Mouse (Mus musculus) heart, embryonic 10.5 days (tissue): ENCODE measurements around the gene Gtf2f1. TPM values are rescaled to one million over a fixed set of nuclear protein-coding genes. Genes with fewer than 3 reads are reported as not detected.
"Not testable (repeated sequence)": the region's sequence is repeated elsewhere in the genome, so short reads cannot be mapped to it uniquely, and the experiment has no call there.

Experiments used
- DNase-seq: peaks from one replicate; pipeline ENCODE4 v3.0.0-alpha.2; 2017; ENCODE audit warnings: low spot score
- H3K27ac ChIP-seq: fragments of 300-500 bp; sonication (generic); 2 replicates; pipeline ENCODE4 v1.5.1; 2016; ENCODE audit warnings: mild to moderate bottlenecking
- H3K27me3 ChIP-seq: fragments of 300-500 bp; sonication (generic); 2 replicates; pipeline ENCODE4 v1.6.1; 2016; ENCODE audit warnings: mild to moderate bottlenecking; ENCODE audit not compliant: poor library complexity, insufficient read depth, severe bottlenecking
- H3K36me3 ChIP-seq: fragments of 300-500 bp; sonication (generic); 2 replicates; pipeline ENCODE4 v1.6.1; 2016; ENCODE audit warnings: mild to moderate bottlenecking, moderate library complexity
- H3K4me1 ChIP-seq: fragments of 300-500 bp; sonication (generic); 2 replicates; pipeline ENCODE4 v1.6.1; 2016; ENCODE audit warnings: mild to moderate bottlenecking
- H3K4me3 ChIP-seq: fragments of 300-500 bp; sonication (generic); 2 replicates; pipeline ENCODE4 v1.5.1; 2016; ENCODE audit warnings: mild to moderate bottlenecking, moderate library complexity
- H3K9me3 ChIP-seq: fragments of 300-500 bp; sonication (generic); 2 replicates; pipeline ENCODE4 v1.6.1; 2016; ENCODE audit warnings: mild to moderate bottlenecking, moderate library complexity
- WGBS: fragments of 180-500 bp; shearing (Covaris S2); methylation state at CpG from one replicate; pipeline ENCODE4 v1.1.7; 2016; 5-methylcytosine and 5-hydroxymethylcytosine counted together
- polyA plus RNA-seq: library from polyadenylated mRNA; unstranded; fragments of >200 nt; fragmentation: Nextera tagmentation; extraction: Ambion mirVana; gene quantifications from 2 replicates; pipeline ENCODE4 v1.2.1, GENCODE M21; 2016

Gene Gtf2f1
- 39.4 and 56.0 TPM in 2 replicates for polyA plus RNA-seq

DNA sequence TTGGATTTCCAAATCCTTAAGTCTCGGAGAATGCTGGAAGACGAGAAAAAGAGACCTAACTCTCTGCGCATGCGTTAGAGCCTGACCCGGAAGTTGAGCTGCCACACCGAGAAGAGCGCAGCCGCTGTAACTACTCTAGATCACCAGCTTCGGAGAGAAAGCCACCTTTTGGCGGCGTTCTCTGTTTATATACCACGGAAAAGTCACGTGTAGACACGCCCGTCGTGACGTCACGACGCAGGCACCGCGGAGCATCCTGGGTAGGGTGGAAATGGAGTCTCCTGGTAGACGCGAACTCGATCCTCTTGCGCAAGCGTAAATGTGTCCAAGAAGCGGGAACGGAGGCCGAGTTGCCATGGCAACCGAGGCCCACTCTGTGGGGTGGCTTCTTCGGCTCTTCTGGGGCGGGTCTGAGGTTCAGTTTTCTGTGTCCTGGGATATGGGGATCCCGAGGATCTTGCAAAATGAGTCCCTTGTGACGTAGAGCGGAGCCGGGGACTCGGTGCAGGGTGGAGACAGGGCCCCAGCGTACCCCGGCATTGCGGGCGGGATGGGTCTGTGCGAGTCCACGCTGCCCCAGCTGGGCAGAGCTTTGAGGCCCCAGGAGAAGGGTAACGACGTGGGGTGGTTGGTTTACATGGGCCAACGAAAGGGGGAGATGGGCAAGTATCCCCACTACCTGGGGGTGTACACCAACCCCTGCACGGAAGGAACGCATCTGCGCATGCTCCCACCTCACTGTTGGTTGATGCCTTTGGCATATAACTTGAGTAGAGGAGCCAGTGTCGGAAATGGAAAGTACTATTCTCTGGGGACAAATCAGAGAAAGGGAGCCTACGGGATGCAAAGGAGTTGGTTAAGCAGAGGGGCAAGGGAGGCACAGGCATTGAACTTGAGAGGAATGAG is at the start of gene Gtf2f1, which contains the start of gene Gm17949:
TSS of gene Gtf2f1 (minus strand) at position 53 of the 906 bp plus-strand sequence.
TSS of gene Gm17949 (plus strand) at position 234 of the 906 bp plus-strand sequence.
- peak; percentile 99 for DNase-seq
- Histone ChIP-seq H3K9me3 (no peaks in the 10 kb centered on the region), H3K36me3 (peaks cover 30% of the 10 kb centered on the region), H3K27me3 (no peaks in the 10 kb centered on the region), H3K4me3 (peak within 1 kb of the TSS; percentile 88), H3K27ac (peak within 1 kb of the TSS; percentile 94), H3K4me1 (peaks cover 20% of the 10 kb centered on the region)
- WGBS, result 1% methylated on average over 51 of the region's 51 CpGs

DNA sequence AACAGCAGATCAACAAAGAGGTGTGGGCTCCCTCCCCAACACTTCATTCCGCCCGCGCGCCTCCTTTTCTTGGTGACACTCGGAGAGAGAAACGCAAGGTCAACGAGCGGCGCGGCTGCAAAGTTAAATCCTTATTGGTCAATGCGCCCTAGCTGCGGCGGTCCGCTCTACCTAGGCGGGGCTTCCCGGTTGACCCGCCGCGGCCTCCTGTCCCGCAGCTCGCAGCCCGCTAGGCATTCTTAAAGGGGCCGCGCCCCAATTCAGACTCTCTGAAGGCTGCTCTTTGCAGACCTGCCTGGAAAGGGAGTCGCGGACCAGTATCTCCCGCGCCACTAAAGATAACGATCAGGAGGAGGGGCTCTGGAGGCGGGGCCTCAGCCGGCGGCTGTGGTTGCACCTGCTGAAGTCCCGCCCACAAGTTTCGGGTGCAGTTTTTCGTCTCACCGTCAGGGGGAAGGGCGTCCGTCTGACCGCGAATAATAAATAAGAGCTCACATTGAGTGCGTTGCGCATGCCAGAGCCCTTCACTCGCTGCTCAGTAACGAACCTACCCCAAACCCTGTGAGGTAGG is 49.2 kb upstream of the Gtf2f1 start:
- peak; percentile 97 for DNase-seq
- H3K4me1 ChIP-seq, result peaks cover 35% of the 10 kb centered on the region
- peak overlapping the region; percentile 88 for H3K4me3 ChIP-seq
- peaks cover 11% of the 10 kb centered on the region for H3K36me3 ChIP-seq
- peak overlapping the region; percentile 88 for H3K27ac ChIP-seq
- peaks cover 52% of the 10 kb centered on the region for H3K27me3 ChIP-seq
- WGBS, result under 1% methylated on average over 44 of the region's 44 CpGs
- H3K9me3 ChIP-seq, result no peaks in the 10 kb centered on the region

GRCm38 (mm10) chr17:57059486-57059977 is 48.4 kb upstream of the Gtf2f1 start, which contains the start of gene Slc25a23:
Gene Slc25a23, minus strand, starts transcription at chr17:57059863.
- H3K4me1 ChIP-seq, result peaks cover 35% of the 10 kb centered on the region
- H3K27me3 ChIP-seq, result peaks cover 44% of the 10 kb centered on the region
- H3K36me3 ChIP-seq, result peaks cover 18% of the 10 kb centered on the region
- DNase-seq, result peak; percentile 93
- peak within 1 kb of the TSS; percentile 88 for H3K27ac ChIP-seq
- under 1% methylated on average over 33 of the region's 45 CpGs for WGBS
- peak within 1 kb of the TSS; percentile 88 for H3K4me3 ChIP-seq
- H3K9me3 ChIP-seq, result no peaks in the 10 kb centered on the region

DNA sequence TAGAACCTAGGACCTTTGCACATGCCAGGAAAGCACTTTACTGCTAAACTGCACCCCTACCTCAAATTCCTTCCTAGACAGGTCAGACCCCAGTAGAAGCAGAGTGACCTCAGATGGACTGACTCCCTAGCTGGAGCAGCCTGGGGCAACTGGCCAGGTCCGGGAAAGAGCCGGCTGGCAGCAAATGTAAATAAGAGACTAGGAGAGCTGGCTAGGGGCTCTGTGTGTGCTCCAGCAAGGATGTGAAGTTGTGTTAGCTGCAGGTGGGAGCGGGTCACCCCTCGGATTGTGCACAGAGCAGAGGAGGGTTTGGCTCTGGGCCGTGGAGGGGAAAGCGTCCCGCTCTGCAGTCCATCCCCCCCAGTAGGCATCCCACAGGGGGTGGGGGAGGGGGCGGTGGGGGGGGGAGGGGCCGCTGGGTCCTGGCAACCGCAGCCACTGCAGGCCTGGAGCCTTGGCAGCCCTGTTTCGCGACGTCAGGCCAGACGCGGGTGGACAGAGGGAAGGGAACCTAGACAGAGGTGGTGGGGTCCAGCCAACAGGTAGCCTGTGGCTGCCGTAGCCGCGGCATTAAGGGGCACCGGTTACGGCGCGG is 47.9 kb upstream of the Gtf2f1 start, which contains the start of gene Crb3:
TSS of gene Crb3 (plus strand) at position 215 of the 595 bp plus-strand sequence.
- 1% methylated on average over 20 of the region's 22 CpGs for WGBS
- Histone ChIP-seq H3K9me3 (no peaks in the 10 kb centered on the region), H3K36me3 (peaks cover 21% of the 10 kb centered on the region), H3K4me3 (peak within 1 kb of the TSS; percentile 88), H3K27ac (peak within 1 kb of the TSS; percentile 88), H3K27me3 (peaks cover 39% of the 10 kb centered on the region), H3K4me1 (peaks cover 35% of the 10 kb centered on the region)
- DNase-seq, result no peak

- no peaks in the 10 kb centered on the region for H3K9me3 ChIP-seq
- peaks cover 25% of the 10 kb centered on the region for H3K4me1 ChIP-seq
- H3K27ac ChIP-seq, result no peak overlapping the region
- H3K36me3 ChIP-seq, result peaks cover 44% of the 10 kb centered on the region
- H3K4me3 ChIP-seq, result no peak overlapping the region
- no peak for DNase-seq
- H3K27me3 ChIP-seq, result peaks cover 13% of the 10 kb centered on the region
- 76% methylated on average over 3 of the region's 3 CpGs for WGBS
Measured at GRCm38 (mm10) chr17:57056246-57056645, 45.2 kb upstream of the Gtf2f1 start.

DNA sequence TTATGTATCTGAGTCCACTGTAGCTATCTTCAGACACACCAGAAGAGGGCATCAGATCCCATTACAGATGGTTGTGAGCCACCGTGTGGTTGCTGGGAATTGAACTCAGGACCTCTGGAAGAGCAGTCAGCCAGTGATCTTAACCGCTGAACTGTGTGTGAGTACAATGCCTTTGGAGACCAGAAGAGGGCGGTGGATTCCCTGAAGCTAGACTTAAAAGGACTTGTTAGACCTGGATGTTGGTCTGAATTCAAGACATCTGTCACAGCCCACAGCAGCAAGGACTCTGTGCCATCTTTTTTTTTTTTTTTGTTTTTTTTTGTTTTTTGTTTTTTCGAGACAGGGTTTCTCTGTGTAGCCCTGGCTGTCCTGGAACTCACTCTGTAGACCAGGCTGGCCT is 40.6 kb upstream of the Gtf2f1 start:
- H3K27me3 ChIP-seq, result not testable (repeated sequence)
- peaks cover 47% of the 10 kb centered on the region for H3K36me3 ChIP-seq

GRCm38 (mm10) chr17:57048816-57049215 is 37.7 kb upstream of the Gtf2f1 start:
- WGBS, result 88% methylated on average over 3 of the region's 3 CpGs
- no peaks in the 10 kb centered on the region for H3K27me3 ChIP-seq
- DNase-seq, result no peak
- H3K9me3 ChIP-seq, result no peaks in the 10 kb centered on the region
- no peak overlapping the region for H3K27ac ChIP-seq
- peaks cover 35% of the 10 kb centered on the region for H3K36me3 ChIP-seq
- peaks cover 3% of the 10 kb centered on the region; the same call in 1 of the 2 replicates for H3K4me1 ChIP-seq
- H3K4me3 ChIP-seq, result no peak overlapping the region

More for the DNA sequence above, 40.6 kb upstream of the Gtf2f1 start:
- not testable (repeated sequence) for DNase-seq, H3K4me3 ChIP-seq, H3K4me1 ChIP-seq, H3K9me3 ChIP-seq, H3K27ac ChIP-seq
- 73% methylated on average over 4 of the region's 4 CpGs for WGBS

DNA sequence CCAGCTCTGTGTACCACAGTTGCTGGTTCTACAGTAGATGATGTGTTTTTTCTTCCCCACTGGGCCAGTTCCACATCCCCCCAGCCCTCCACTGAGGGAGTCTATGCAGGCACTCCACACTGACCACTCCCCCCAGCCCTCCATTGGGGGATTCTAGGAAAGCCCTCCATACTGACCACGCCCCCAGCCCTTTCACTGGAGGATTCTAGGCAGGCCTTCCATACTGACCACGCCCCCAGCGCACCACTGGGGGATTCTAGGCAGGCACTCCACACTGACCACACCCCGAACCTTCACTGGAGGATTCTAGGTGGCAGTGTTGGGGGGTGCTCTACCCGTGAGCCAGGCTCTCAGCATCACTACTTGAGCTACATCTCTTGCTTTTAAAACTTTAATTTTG is 36.3 kb upstream of the Gtf2f1 start:
- peaks cover 21% of the 10 kb centered on the region for H3K36me3 ChIP-seq
- 24% methylated on average over 5 of the region's 5 CpGs for WGBS

GRCm38 (mm10) chr17:57041554-57041953 is 30.5 kb upstream of the Gtf2f1 start, which contains the start of gene Slc25a41:
Gene Slc25a41, minus strand, starts transcription at chr17:57041654.
- Histone ChIP-seq H3K27me3 (peaks cover 29% of the 10 kb centered on the region), H3K4me1 (peaks cover 11% of the 10 kb centered on the region), H3K4me3 (no peak within 1 kb of the TSS), H3K36me3 (0 out of 2 replicates have a peak, but pooled peaks cover 6% of the 10 kb centered on the region), H3K9me3 (no peaks in the 10 kb centered on the region), H3K27ac (no peak within 1 kb of the TSS)
- 62% methylated on average over 8 of the region's 8 CpGs for WGBS
- DNase-seq, result no peak

More for the DNA sequence above, 36.3 kb upstream of the Gtf2f1 start:
- peaks cover 8% of the 10 kb centered on the region for H3K4me1 ChIP-seq
- no peaks in the 10 kb centered on the region for H3K27me3 ChIP-seq
- DNase-seq, result no peak
- H3K4me3 ChIP-seq, result no peak overlapping the region
- no peak overlapping the region for H3K27ac ChIP-seq
- no peaks in the 10 kb centered on the region for H3K9me3 ChIP-seq

- Histone ChIP-seq H3K27ac (no peak overlapping the region), H3K4me3 (no peak overlapping the region), H3K9me3 (no peaks in the 10 kb centered on the region), H3K27me3 (peaks cover 29% of the 10 kb centered on the region), H3K36me3 (no peaks in the 10 kb centered on the region), H3K4me1 (peaks cover 11% of the 10 kb centered on the region)
- DNase-seq, result no peak
- 31% methylated on average over 8 of the region's 8 CpGs for WGBS
Measured at GRCm38 (mm10) chr17:57038978-57039377, 27.9 kb upstream of the Gtf2f1 start.

DNA sequence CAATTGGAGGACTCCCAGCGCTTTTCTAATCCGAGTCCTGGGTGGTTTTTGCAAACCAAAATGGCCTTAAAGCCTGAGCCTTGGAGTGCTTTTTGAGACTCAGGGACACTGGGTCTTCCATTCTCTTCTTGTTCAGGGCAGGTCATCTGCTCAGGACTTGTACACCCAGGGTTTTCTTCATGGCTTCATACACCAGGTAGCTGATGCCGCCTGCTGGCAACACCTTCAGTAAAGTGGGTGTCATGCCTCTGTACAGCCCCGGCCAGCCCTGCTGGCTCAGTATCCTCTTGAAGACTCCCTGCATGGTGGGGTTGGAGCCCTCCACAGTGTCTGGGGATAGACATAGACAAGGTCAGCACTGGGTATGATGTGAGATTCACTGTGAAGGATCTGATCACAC is 21.8 kb upstream of the Gtf2f1 start:
- H3K27me3 ChIP-seq, result peaks cover 13% of the 10 kb centered on the region
- 88% methylated on average over 4 of the region's 4 CpGs for WGBS
- H3K9me3 ChIP-seq, result no peaks in the 10 kb centered on the region
- peaks cover 15% of the 10 kb centered on the region for H3K36me3 ChIP-seq
- DNase-seq, result no peak
- H3K4me1 ChIP-seq, result peaks cover 18% of the 10 kb centered on the region
- 0 out of 2 replicates have a peak overlapping the region, but pooled peaks have one; percentile 91 for H3K27ac ChIP-seq
- peak overlapping the region; percentile 92; the same call in 1 of the 2 replicates for H3K4me3 ChIP-seq

- Histone ChIP-seq H3K4me1 (peaks cover 18% of the 10 kb centered on the region), H3K4me3 (peak overlapping the region; percentile 92), H3K36me3 (peaks cover 25% of the 10 kb centered on the region), H3K27me3 (peaks cover 3% of the 10 kb centered on the region; the same call in 1 of the 2 replicates), H3K27ac (peak overlapping the region; percentile 98), H3K9me3 (no peaks in the 10 kb centered on the region)
- DNase-seq, result peak; percentile 100
- WGBS, result under 1% methylated on average over 38 of the region's 38 CpGs
Measured at GRCm38 (mm10) chr17:57031661-57032420, 20.8 kb upstream of the Gtf2f1 start.
